Mouse (Mus musculus): ENCODE measurements at regions not wholly inside any gene's neighbourhood (a gene's known extent, or its start where the extent isn't known, plus 50 kb on each side); places are given as distances from the start of the nearest gene placed in this dataset.

DNA sequence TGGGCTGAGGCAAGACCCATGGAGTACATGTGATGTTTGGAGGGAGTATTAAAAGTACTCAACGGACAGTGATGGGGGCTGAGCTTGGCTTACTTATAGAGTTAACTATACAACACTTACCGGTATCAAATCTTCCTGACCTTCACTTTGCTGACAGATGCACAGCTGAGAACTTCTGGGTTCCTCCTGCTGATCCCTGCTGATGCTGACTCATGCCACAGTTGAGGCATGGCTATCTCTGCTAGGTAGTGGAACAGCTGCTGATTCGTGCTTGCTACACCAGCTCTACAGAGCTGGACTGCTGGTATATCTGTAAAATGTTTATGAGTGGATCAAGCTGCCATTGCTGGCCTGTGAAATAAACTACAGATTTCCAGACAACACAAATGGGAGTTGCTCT lies 145.3 kb upstream of the Olfm3 start:
- TF ChIP-seq CTCF (IDR thresholded peaks at IDR 0.05; ENCODE audit: borderline replicate concordance, extremely low read depth, insufficient read depth, insufficient read length) (no peak), POLR2A (IDR thresholded peaks at IDR 0.05; ENCODE audit: borderline replicate concordance, extremely low read depth, insufficient read depth, insufficient read length, poor library complexity, severe bottlenecking) (no peak)

Data from brain, embryonic 14.5 days (tissue).